Mouse (Mus musculus) lung, adult 10 weeks (tissue): ENCODE data around the gene Gm10961. TPM values are rescaled to one million over a fixed set of nuclear protein-coding genes. Genes with fewer than 3 reads are reported as not detected.

Source experiments
- polyA plus RNA-seq: library from polyadenylated mRNA; stranded (reverse); fragments of 350-450 nt; fragmentation: Illumina TruSeq; extraction: RNeasy Lipid Tissue Mini Kit (QIAGEN cat#74804); gene quantifications from one replicate; pipeline ENCODE4 v1.2.3, GENCODE M21; 2014; ENCODE audit warnings: low read depth, low replicate concordance; ENCODE audit not compliant: insufficient read depth

The Gm10961 gene
- not detected for polyA plus RNA-seq

GRCm38 (mm10) chr3:107630682-107631522, at the start of gene Gm10961:
Gene Gm10961, plus strand, starts transcription at chr3:107631322.

GRCm38 (mm10) chr3:107594662-107595263, 36.4 kb upstream of the Gm10961 start, which contains the start of gene Alx3:
Gene Alx3, plus strand, starts transcription at chr3:107595031.

GRCm38 (mm10) chr3:107631523-107631958, 419 bp downstream of the Gm10961 start, which contains the start of gene Strip1:
Gene Strip1, minus strand, starts transcription at chr3:107631694.

Other genes with a start within 250 kb of the Gm10961 start
- gene Kcnc4, start 171.8 kb upstream of the Gm10961 start, polyA plus RNA-seq: 0.08 TPM
- 0.85 TPM for gene Slc6a17, start 113.3 kb upstream of the Gm10961 start, polyA plus RNA-seq
- not detected for gene Ubl4b, start 76.2 kb upstream of the Gm10961 start, polyA plus RNA-seq
- not detected for gene Alx3, start 36.3 kb upstream of the Gm10961 start, polyA plus RNA-seq
- gene Strip1, start 372 bp downstream of the Gm10961 start, polyA plus RNA-seq: 14.8 TPM
- gene Ahcyl1, start 65.2 kb downstream of the Gm10961 start, polyA plus RNA-seq: 30.2 TPM
- 14.3 TPM for gene Csf1, start 129.1 kb downstream of the Gm10961 start, polyA plus RNA-seq
- gene Eps8l3, start 245.9 kb downstream of the Gm10961 start, polyA plus RNA-seq: not detected